Mouse (Mus musculus) megakaryocyte, embryonic 14.5 days (primary cell): ENCODE measurements around the gene Minpp1. TPM values are rescaled to one million over a fixed set of nuclear protein-coding genes. Genes with fewer than 3 reads are reported as not detected.
A peak's percentile ranks its signal among the peaks of the same experiment; 100 is the strongest.

Experiments
- H3K27me3 ChIP-seq: replicated peaks from 2 replicates; pipeline ENCODE3; 2012; ENCODE audit warnings: inconsistent platforms
- H3K36me3 ChIP-seq: replicated peaks from 2 replicates; pipeline ENCODE3; 2012; ENCODE audit warnings: low read length, inconsistent platforms, mixed read lengths
- H3K4me1 ChIP-seq: 2 replicates; pipeline ENCODE4 v1.6.1; 2012; ENCODE audit warnings: inconsistent platforms
- H3K4me3 ChIP-seq: replicated peaks from 2 replicates; pipeline ENCODE3; 2012; ENCODE audit warnings: moderate library complexity, mild to moderate bottlenecking, inconsistent platforms
- H3K9me3 ChIP-seq: 2 replicates; pipeline ENCODE4 v1.6.1; 2012; ENCODE audit warnings: inconsistent platforms
- FLI1 ChIP-seq: IDR thresholded peaks from 2 replicates; pipeline ENCODE4 v1.6.1; 2012; ENCODE audit warnings: low read length, inconsistent platforms, mixed read lengths
- GATA1 ChIP-seq: IDR thresholded peaks from 3 replicates; pipeline ENCODE4 v1.6.1; 2012; ENCODE audit warnings: mixed read lengths, low read length, inconsistent platforms, borderline replicate concordance
- polyA plus RNA-seq: library from polyadenylated mRNA; stranded (reverse); fragments of >175 nt; gene quantifications from 2 replicates; pipeline ENCODE4 v1.2.3, GENCODE M21; 2012; ENCODE audit warnings: low replicate concordance; ENCODE audit not compliant: insufficient read depth

The Minpp1 gene
- polyA plus RNA-seq, 1 experiment, result 41.2 TPM

DNA sequence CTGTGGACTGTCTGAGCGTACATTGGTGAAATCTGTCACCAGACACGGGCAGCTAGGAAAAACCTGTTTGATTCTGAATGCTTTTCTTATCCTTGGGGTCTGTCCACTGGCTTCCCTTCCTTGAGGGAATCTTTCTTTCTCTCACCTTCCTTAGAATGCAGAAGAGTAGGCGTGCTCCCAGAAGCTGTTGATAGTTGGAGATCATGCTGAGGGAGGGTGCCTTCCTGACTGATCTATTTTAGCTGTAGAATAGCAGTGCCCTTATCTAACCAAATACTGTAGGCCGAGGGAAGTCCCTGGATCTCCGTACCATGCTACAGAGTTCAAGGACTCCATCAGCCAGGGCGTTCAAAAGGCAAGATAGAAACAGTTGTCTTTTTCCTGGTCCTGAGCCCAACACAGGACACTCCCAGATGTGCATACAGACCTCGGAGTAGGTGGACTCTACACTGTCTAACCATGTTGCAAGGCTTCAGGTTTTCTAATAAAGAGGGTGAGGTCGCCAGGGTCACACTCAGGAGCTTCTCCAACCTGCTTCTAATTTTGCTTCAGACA is 37.3 kb downstream of the Minpp1 start:
- Histone ChIP-seq H3K4me3 (no peak overlapping the region), H3K36me3 (peaks cover 5% of the 10 kb centered on the region), H3K9me3 (peaks cover 4% of the 10 kb centered on the region), H3K4me1 (peaks cover 40% of the 10 kb centered on the region), H3K27me3 (no peaks in the 10 kb centered on the region)
- no peak for TF ChIP-seq GATA1
- no peak for TF ChIP-seq FLI1

DNA sequence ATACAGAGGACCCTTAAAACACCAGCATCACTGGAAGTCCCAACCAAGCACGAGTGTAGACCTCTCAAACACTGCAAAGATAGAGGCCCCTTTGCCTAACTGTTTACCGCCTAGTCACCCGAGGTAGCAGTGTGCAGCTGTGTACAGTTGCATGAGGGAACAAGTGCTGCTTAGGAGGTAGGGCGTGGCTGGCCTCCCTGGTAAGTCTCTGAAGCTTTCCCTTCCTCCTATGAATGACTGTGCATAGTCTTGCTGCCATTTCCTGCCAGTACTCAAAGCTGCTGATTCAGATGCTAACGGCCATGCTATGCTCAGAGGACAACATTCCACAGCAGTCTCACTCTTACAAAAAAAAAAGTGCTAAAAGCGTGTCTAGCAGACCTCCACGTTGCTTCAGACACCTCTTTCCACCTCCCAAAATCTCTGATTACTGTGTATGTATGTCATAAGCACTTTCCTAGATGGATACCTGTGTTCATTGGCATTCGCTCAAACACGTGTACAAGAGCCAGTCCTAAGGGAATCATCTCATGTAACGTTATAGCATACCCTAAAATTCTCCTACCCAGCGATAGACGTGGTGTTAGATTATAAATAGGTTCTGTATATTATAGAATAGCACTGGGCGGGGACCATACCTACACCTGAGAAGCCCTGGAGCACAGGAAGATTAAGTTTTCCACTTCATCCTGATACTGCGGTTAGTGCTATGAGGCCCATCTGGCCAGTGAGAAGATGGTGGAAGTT is 38.4 kb downstream of the Minpp1 start:
- no peak for TF ChIP-seq GATA1
- TF ChIP-seq FLI1, result no peak
- Histone ChIP-seq H3K4me1 (peaks cover 40% of the 10 kb centered on the region), H3K27me3 (no peaks in the 10 kb centered on the region), H3K9me3 (peaks cover 4% of the 10 kb centered on the region), H3K4me3 (peak overlapping the region; percentile 81), H3K36me3 (peaks cover 4% of the 10 kb centered on the region)

DNA sequence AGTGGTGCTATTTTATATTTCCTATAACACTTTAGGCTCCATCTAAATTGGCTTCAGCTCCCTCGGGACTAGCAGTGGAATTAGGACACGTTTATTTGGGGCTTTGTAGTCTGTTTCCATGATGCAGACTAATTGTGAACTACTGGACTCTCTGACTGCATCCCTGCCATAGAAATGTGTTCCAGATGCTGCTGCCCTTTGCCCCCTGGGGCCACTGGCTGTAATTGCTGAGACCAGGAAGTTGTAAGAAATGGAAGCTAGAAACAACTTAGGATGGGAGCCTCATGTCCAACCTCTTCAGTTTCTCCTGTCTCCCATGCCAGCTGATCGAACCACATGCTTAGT is 38.9 kb downstream of the Minpp1 start:
- H3K4me3 ChIP-seq, result no peak overlapping the region
- H3K4me1 ChIP-seq, result peaks cover 34% of the 10 kb centered on the region
- H3K9me3 ChIP-seq, result peaks cover 4% of the 10 kb centered on the region
- peaks cover 4% of the 10 kb centered on the region for H3K36me3 ChIP-seq
- no peak for TF ChIP-seq FLI1
- no peak for TF ChIP-seq GATA1
- H3K27me3 ChIP-seq, result no peaks in the 10 kb centered on the region

DNA sequence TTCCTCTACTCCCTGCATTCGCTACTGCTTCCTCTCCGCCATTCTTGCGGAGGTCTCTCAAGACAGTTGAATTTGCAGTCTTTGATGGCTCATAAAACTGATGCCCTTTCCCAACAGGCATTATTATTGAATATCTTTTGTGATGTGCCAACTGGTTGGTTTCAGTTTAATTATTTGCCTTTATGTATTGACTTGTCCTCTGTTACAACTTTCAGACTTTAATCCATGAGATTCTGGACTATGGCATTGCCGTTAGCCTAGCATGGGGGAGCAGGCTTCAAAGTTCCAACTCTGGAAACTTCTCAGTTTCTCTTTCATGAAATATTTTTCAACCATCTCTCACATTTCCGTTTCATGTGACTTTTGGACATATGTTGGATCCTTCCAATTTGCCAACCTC is 41.6 kb downstream of the Minpp1 start:
- TF ChIP-seq GATA1 (no peak), FLI1 (no peak)
- no peaks in the 10 kb centered on the region for H3K27me3 ChIP-seq
- no peaks in the 10 kb centered on the region for H3K9me3 ChIP-seq

DNA sequence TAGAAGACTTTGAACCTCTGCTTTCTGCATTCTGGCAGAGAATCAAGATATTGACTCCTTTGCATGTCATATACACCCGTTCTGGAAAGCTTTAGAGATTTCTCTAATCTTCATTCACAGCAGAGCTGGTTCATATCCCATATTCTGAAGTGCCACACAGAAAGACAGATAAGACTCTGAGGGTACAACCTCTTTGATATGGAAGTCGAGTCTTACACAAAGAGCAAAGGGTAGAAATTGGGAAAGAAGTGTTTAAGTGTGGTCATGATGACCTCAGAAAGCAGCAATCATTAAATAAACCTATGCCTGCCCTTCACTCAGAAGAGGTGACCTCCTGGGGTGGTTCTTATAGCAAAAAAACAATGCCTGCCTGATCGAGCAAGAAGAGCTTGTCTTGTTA is 43.2 kb downstream of the Minpp1 start:
- Histone ChIP-seq H3K4me3 (no peak overlapping the region), H3K4me1 (peaks cover 26% of the 10 kb centered on the region), H3K36me3 (no peaks in the 10 kb centered on the region), H3K27me3 (no peaks in the 10 kb centered on the region), H3K9me3 (no peaks in the 10 kb centered on the region)
- no peak for TF ChIP-seq FLI1
- TF ChIP-seq GATA1, result no peak

More for the DNA sequence above, 41.6 kb downstream of the Minpp1 start:
- Histone ChIP-seq H3K36me3 (no peaks in the 10 kb centered on the region), H3K4me3 (no peak overlapping the region), H3K4me1 (peaks cover 37% of the 10 kb centered on the region)

DNA sequence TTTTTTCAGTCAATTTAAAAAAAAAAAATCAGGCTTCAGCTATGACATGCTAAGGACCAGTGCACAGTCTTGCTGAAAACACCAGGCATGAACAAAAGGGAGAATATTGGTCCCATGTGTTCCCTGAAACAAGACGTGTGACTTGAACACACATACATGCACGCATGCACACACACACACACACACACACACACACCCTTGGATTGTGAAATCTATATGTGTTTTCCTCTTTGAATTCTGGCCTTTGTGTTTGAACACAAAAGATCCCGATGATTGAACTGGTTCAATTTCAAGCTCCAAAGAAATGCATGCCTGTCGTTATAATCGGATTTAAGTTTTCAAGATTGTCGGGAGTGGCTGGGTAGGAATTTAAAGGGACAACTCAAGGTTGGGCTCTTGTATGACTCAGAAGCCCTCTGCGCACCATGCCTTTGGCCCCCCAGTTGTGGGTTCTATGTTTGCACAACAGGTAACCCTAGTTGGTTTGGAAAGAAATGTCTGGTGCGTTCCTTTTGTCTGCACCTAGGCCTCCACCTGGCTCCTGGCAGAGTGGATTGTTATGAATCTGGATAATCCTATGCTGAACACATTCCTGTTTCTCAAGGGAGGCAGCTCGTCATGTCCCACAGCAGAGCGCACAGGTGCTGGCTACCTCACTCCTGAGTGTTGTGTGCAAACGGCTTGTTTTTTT is 43.8 kb downstream of the Minpp1 start:
- Histone ChIP-seq H3K36me3 (no peaks in the 10 kb centered on the region), H3K4me3 (no peak overlapping the region), H3K27me3 (no peaks in the 10 kb centered on the region), H3K9me3 (no peaks in the 10 kb centered on the region), H3K4me1 (peaks cover 21% of the 10 kb centered on the region)
- no peak for TF ChIP-seq FLI1
- TF ChIP-seq GATA1, result no peak

DNA sequence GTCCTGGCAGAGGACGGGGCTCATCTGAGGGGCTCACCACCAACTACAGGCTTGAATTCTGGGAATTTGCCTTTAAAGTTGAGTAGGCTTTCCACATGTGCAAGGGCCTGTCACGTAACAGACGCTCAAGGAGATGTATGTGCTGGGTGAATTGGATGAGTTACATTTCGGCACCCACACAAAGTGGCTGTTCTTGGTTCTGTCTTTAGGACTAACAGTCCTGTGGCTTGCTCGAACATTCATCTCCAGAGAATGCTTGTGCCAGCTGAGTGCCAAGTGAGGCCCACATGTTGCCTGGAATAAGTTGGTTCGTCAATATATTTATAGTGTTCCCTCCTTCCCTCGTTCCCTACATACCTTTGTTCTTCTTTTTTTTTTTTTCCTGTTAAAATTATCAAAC is 44.7 kb downstream of the Minpp1 start:
- Histone ChIP-seq H3K4me3 (no peak overlapping the region), H3K9me3 (no peaks in the 10 kb centered on the region), H3K27me3 (no peaks in the 10 kb centered on the region), H3K36me3 (no peaks in the 10 kb centered on the region), H3K4me1 (peaks cover 21% of the 10 kb centered on the region)
- TF ChIP-seq FLI1 (no peak), GATA1 (no peak)

DNA sequence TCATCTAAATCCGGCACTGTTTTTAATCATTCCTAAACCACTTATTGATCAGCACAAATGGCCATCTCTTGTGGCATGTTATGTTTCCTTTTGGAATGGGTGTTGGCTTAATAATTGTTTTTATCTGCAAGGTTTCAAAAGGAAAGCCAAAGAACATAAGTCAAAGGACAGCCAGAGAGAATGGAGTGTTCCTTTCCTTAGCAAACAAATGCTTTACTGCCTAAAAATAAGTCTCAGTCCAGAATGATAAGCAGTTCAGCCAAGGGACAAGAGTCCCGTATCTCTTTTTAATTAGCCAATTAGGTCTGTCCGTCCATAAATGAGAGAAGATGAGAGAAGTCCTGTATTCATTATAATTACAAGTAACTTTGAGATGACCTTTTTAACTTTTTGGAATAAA is 46.8 kb downstream of the Minpp1 start:
- no peaks in the 10 kb centered on the region for H3K27me3 ChIP-seq
- H3K36me3 ChIP-seq, result no peaks in the 10 kb centered on the region
- no peaks in the 10 kb centered on the region for H3K9me3 ChIP-seq
- peaks cover 17% of the 10 kb centered on the region for H3K4me1 ChIP-seq
- TF ChIP-seq GATA1, result no peak
- no peak overlapping the region for H3K4me3 ChIP-seq

DNA sequence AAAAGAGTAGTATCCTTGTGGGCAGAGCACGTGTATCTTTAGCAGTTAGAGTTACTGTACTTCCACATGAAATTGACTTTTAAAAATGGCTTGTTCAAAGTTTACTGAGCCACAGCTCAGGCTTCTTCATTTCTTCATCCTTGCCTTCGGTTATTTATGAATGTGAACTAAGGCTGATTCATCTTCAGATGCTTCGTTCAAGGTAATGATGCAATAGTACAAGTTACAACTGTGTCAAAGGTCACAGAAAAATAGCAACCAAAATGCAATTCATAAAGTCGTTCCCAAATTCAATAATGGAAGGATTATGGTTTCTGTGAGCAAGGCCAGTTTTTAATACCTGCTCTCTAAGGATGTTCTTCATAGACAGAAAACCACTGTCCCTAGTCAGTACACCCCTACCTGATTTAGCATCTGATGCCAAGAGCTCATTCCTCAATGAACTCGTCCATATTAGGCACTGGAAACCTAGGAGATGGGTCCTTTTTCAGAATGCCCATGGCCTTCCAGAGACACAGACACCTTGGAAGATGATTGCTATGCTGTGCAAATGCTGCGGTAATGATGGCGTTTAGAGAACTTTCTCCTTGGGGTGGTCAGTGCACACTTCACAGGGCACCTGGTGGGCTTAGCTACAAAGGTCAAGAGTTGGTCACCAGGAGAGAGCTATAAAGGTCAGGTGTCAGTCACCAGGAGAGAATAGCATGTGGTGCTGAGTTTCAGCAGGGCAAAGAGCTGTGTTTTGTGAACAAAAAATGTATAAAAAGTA is 47.4 kb downstream of the Minpp1 start:
- Histone ChIP-seq H3K4me3 (no peak overlapping the region), H3K9me3 (no peaks in the 10 kb centered on the region), H3K36me3 (no peaks in the 10 kb centered on the region), H3K27me3 (no peaks in the 10 kb centered on the region), H3K4me1 (peaks cover 17% of the 10 kb centered on the region)
- no peak for TF ChIP-seq GATA1
- no peak for TF ChIP-seq FLI1
